Mouse (Mus musculus) intestine, embryonic 16.5 days (tissue): Measurements from ENCODE around the gene Il18. TPM values are rescaled to one million over a fixed set of nuclear protein-coding genes. Genes with fewer than 3 reads are reported as not detected.

Experiments
- ATAC-seq: fragments of 200-750 bp; cut with Nextera tagmentation; 2 replicates; pipeline ENCODE4 v1.8.0; 2017; ENCODE audit warnings: moderate TSS enrichment, moderate library complexity
- H3K27ac ChIP-seq: fragments of 300-500 bp; sonication (generic); 2 replicates; pipeline ENCODE4 v1.5.1; 2014; ENCODE audit warnings: mild to moderate bottlenecking, low read length
- H3K27me3 ChIP-seq: fragments of 300-500 bp; sonication (generic); replicated peaks from 2 replicates; pipeline ENCODE4 v1.6.1; 2014; ENCODE audit warnings: low read length, control low read depth, mixed read lengths; ENCODE audit not compliant: control insufficient read depth, insufficient read depth
- H3K36me3 ChIP-seq: fragments of 300-500 bp; sonication (generic); 2 replicates; pipeline ENCODE4 v1.6.1; 2014; ENCODE audit warnings: low read length, control low read depth; ENCODE audit not compliant: control insufficient read depth, insufficient read depth
- H3K4me1 ChIP-seq: fragments of 300-500 bp; sonication (generic); 2 replicates; pipeline ENCODE4 v1.6.1; 2014; ENCODE audit warnings: low read length, control low read depth, mixed read lengths; ENCODE audit not compliant: control insufficient read depth, insufficient read depth
- H3K4me2 ChIP-seq: fragments of 300-500 bp; sonication (generic); 2 replicates; pipeline ENCODE4 v1.6.1; 2014; ENCODE audit warnings: low read depth, low read length, control low read depth
- H3K4me3 ChIP-seq: fragments of 300-500 bp; sonication (generic); 2 replicates; pipeline ENCODE4 v1.5.1; 2014; ENCODE audit warnings: mild to moderate bottlenecking, low read length
- H3K9ac ChIP-seq: fragments of 300-500 bp; sonication (generic); 2 replicates; pipeline ENCODE4 v1.6.1; 2014; ENCODE audit warnings: low read depth, low read length
- H3K9me3 ChIP-seq: fragments of 300-500 bp; sonication (generic); 2 replicates; pipeline ENCODE4 v1.6.1; 2016; ENCODE audit warnings: low read length, control low read depth; ENCODE audit not compliant: control insufficient read depth
- WGBS: fragments of 180-500 bp; shearing (Covaris S2); extraction: QIAGEN DNeasy Blood & Tissue Kit; methylation state at CpG from one replicate; pipeline ENCODE4 v1.1.7; 2014; 5-methylcytosine and 5-hydroxymethylcytosine counted together
- polyA plus RNA-seq: library from polyadenylated mRNA; unstranded; fragments of >200 nt; fragmentation: Nextera tagmentation; extraction: Ambion mirVana; gene quantifications from 2 replicates; pipeline ENCODE4 v1.2.1, GENCODE M21; 2015

The Il18 gene
- polyA plus RNA-seq, 1 experiment from 2014 or later, result 23.3 TPM

GRCm38 (mm10) chr9:50540170-50540569, 14.5 kb upstream of the Il18 start:
- Histone ChIP-seq H3K36me3 (no peaks in the 10 kb centered on the region), H3K27me3 (no peaks in the 10 kb centered on the region), H3K4me3 (no peak overlapping the region), H3K4me1 (peaks cover 5% of the 10 kb centered on the region; the same call in 1 of the 2 replicates), H3K27ac (no peak overlapping the region), H3K9me3 (no peaks in the 10 kb centered on the region), H3K4me2 (no peak overlapping the region), H3K9ac (no peak overlapping the region)
- WGBS, result 66% methylated on average over 7 of the region's 7 CpGs
- no peak for ATAC-seq

DNA sequence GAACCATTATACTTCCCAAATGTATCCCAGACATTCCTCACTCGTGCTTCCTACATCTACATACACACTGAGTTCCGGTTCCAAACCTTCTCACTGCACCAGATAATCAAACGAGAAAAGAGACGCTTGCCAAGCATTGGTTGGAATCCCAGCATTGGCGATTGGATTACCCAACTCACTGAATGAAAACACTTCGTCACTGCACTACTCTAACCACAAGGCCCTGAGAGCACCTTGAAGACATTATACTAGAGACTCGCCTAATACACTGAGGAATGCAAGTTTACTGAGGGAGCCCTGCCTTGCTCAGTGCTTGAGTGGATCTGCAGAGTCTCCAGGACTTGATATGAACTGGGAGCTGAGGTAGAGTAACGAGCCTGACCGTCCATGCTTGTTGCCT, 12.2 kb upstream of the Il18 start:
- no peak overlapping the region for H3K27ac ChIP-seq
- no peaks in the 10 kb centered on the region for H3K9me3 ChIP-seq
- ATAC-seq, result no peak
- H3K4me1 ChIP-seq, result no peaks in the 10 kb centered on the region
- no peak overlapping the region for H3K4me2 ChIP-seq
- no peak overlapping the region for H3K9ac ChIP-seq
- no peaks in the 10 kb centered on the region for H3K36me3 ChIP-seq
- H3K4me3 ChIP-seq, result no peak overlapping the region
- 79% methylated on average over 9 of the region's 9 CpGs for whole genome bisulfite sequencing
- H3K27me3 ChIP-seq, result no peaks in the 10 kb centered on the region

DNA sequence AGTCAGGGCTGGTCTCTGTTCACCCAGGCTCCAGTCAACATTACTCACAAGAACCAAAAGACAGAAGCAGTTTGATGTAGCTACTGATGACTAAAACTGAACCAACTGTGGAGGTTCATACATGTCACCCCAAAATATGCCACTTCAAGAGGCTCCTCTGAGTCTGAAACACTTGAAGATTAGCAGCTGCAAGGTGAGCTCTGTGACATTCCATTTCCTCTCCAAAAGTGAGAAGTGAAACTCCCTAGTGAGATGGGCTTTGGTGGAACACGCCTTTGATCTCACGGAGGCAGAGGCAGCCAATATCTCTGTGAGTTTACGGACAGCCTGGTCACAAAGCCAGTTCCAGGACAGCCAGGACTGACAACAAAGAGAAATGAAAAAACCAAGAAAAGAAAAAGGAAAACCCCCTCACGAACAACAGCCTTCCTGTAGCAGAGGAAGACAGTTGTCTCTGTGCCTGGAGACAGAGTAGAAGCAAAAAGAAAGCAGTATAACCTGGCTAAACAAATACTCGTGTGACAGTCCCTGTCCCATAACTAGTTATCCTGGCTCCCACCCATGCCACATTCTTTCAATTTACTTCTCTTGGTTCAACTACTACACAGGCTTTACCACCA, 6.7 kb upstream of the Il18 start:
- Histone ChIP-seq H3K9me3 (no peaks in the 10 kb centered on the region), H3K27me3 (no peaks in the 10 kb centered on the region), H3K36me3 (no peaks in the 10 kb centered on the region), H3K9ac (no peak overlapping the region), H3K4me2 (no peak overlapping the region), H3K27ac (no peak overlapping the region), H3K4me1 (no peaks in the 10 kb centered on the region), H3K4me3 (no peak overlapping the region)
- 40% methylated on average over 5 of the region's 5 CpGs for WGBS
- ATAC-seq, result no peak

DNA sequence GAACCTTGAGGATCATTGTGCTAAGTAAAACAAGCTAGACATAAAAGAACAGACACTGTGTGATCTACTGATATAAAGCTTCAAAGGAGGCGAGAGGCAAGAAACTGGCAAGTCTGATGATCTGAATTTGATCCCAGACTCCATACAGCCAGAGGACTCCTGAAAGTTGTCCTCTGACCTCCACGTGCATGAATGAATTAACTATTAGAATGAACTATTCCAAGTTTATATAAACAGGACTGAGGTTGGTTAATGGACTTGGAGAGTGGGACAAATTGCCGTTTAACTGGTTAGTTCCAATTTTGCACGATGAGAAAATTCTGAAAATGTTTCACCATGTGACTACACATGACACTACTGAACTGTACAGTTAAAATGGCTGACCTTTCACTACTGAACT, 5.7 kb upstream of the Il18 start:
- Histone ChIP-seq H3K36me3 (no peaks in the 10 kb centered on the region), H3K4me2 (no peak overlapping the region), H3K27ac (no peak overlapping the region), H3K9me3 (no peaks in the 10 kb centered on the region), H3K27me3 (no peaks in the 10 kb centered on the region), H3K4me3 (no peak overlapping the region), H3K9ac (no peak overlapping the region), H3K4me1 (0 out of 2 replicates have a peak, but pooled peaks cover 2% of the 10 kb centered on the region)
- 79% methylated on average over 4 of the region's 4 CpGs for WGBS
- ATAC-seq, result no peak

DNA sequence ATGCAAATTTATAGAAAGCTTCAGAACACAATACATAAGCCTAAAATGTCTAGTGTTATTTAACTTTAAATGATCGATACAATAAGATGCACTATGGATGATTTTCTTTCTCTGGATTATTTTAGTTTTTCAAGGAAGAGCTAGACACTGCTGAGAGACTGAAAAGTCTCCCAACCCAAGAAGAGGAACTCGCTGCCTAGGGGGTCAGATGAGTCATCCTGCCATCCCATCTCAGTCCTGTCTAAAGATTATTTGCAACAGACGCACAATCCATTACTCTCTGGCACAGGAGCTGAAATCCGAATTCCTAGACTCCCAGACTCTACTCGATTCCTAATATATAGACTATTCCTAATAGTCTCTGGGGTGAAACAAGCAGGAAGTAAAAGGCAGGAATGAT, 2.4 kb upstream of the Il18 start:
- H3K4me3 ChIP-seq, result no peak overlapping the region
- H3K4me2 ChIP-seq, result no peak overlapping the region
- no peak overlapping the region for H3K9ac ChIP-seq
- no peak overlapping the region for H3K27ac ChIP-seq
- WGBS, result 69% methylated on average over 5 of the region's 5 CpGs
- no peaks in the 10 kb centered on the region for H3K9me3 ChIP-seq
- no peaks in the 10 kb centered on the region for H3K36me3 ChIP-seq
- ATAC-seq, result no peak
- no peaks in the 10 kb centered on the region for H3K27me3 ChIP-seq
- H3K4me1 ChIP-seq, result 0 out of 2 replicates have a peak, but pooled peaks cover 9% of the 10 kb centered on the region

GRCm38 (mm10) chr9:50553547-50553946, 1.1 kb upstream of the Il18 start:
- Histone ChIP-seq H3K9ac (no peak overlapping the region), H3K36me3 (no peaks in the 10 kb centered on the region), H3K4me1 (0 out of 2 replicates have a peak, but pooled peaks cover 9% of the 10 kb centered on the region), H3K9me3 (no peaks in the 10 kb centered on the region), H3K4me3 (no peak overlapping the region), H3K4me2 (no peak overlapping the region), H3K27me3 (no peaks in the 10 kb centered on the region), H3K27ac (peak overlapping the region; percentile 8; the same call in 1 of the 2 replicates)
- WGBS, result 86% methylated on average over 2 of the region's 2 CpGs
- no peak for ATAC-seq

- Histone ChIP-seq H3K4me1 (0 out of 2 replicates have a peak, but pooled peaks cover 9% of the 10 kb centered on the region), H3K27me3 (no peaks in the 10 kb centered on the region), H3K4me2 (peak within 1 kb of the TSS; percentile 51), H3K27ac (peak within 1 kb of the TSS; percentile 88), H3K9me3 (no peaks in the 10 kb centered on the region), H3K9ac (peak within 1 kb of the TSS; percentile 61), H3K36me3 (no peaks in the 10 kb centered on the region), H3K4me3 (peak within 1 kb of the TSS; percentile 32)
- ATAC-seq, result peak; percentile 66
- WGBS, result 43% methylated on average over 2 of the region's 2 CpGs
Measured at GRCm38 (mm10) chr9:50555094-50555446, 443 bp downstream of the Il18 start, which contains the start of gene Bco2. Gene Bco2 (minus strand): TSS chr9:50555181.

GRCm38 (mm10) chr9:50561145-50561917, 6.7 kb downstream of the Il18 start, which contains the start of gene Tex12:
Gene Tex12 (minus strand): TSS chr9:50561325.
- peak; percentile 91 for ATAC-seq
- Histone ChIP-seq H3K4me3 (no peak within 1 kb of the TSS), H3K9ac (no peak within 1 kb of the TSS), H3K27me3 (no peaks in the 10 kb centered on the region), H3K4me2 (no peak within 1 kb of the TSS), H3K4me1 (no peaks in the 10 kb centered on the region), H3K9me3 (no peaks in the 10 kb centered on the region; the same call in 1 of the 2 replicates), H3K36me3 (no peaks in the 10 kb centered on the region), H3K27ac (peak within 1 kb of the TSS; percentile 73)
- WGBS, result 87% methylated on average over 38 of the region's 38 CpGs

GRCm38 (mm10) chr9:50561918-50562360, 7.3 kb downstream of the Il18 start:
- H3K27ac ChIP-seq, result no peak overlapping the region
- H3K9ac ChIP-seq, result no peak overlapping the region
- no peaks in the 10 kb centered on the region for H3K27me3 ChIP-seq
- H3K4me3 ChIP-seq, result no peak overlapping the region
- WGBS, result 74% methylated on average over 2 of the region's 2 CpGs
- H3K9me3 ChIP-seq, result no peaks in the 10 kb centered on the region; the same call in 1 of the 2 replicates
- no peak overlapping the region for H3K4me2 ChIP-seq
- H3K4me1 ChIP-seq, result no peaks in the 10 kb centered on the region
- H3K36me3 ChIP-seq, result no peaks in the 10 kb centered on the region
- peak; percentile 79 for ATAC-seq
